Mouse (Mus musculus) liver, postnatal 0 days (tissue): ENCODE measurements around the gene Tle4. TPM values are rescaled to one million over a fixed set of nuclear protein-coding genes. Genes with fewer than 3 reads are reported as not detected.

Experiments
- ATAC-seq: fragments of 200-750 bp; cut with Nextera tagmentation; 2 replicates; pipeline ENCODE4 v1.8.0; 2017; ENCODE audit warnings: mild to moderate bottlenecking, moderate library complexity
- DNase-seq: peaks from one replicate; pipeline ENCODE4 v3.0.0-alpha.2; 2016
- H3K27ac ChIP-seq: fragments of 300-500 bp; sonication (generic); 2 replicates; pipeline ENCODE4 v1.5.1; 2014; ENCODE audit warnings: antibody characterized with exemption, moderate library complexity, mild to moderate bottlenecking, low read depth
- H3K27me3 ChIP-seq: fragments of 300-500 bp; sonication (generic); 2 replicates; pipeline ENCODE4 v1.6.1; 2014; ENCODE audit warnings: low read length, control low read depth, mixed read lengths; ENCODE audit not compliant: insufficient read depth
- H3K36me3 ChIP-seq: fragments of 300-500 bp; sonication (generic); replicated peaks from 2 replicates; pipeline ENCODE4 v1.6.1; 2014; ENCODE audit warnings: mild to moderate bottlenecking, control low read depth, low read length, moderate library complexity, mixed read lengths; ENCODE audit not compliant: insufficient read depth
- H3K4me1 ChIP-seq: fragments of 300-500 bp; sonication (generic); 2 replicates; pipeline ENCODE4 v1.6.1; 2014; ENCODE audit warnings: antibody characterized with exemption, mild to moderate bottlenecking, control low read depth; ENCODE audit not compliant: insufficient read depth
- H3K4me2 ChIP-seq: fragments of 300-500 bp; sonication (generic); 2 replicates; pipeline ENCODE4 v1.6.1; 2014; ENCODE audit warnings: low read depth, mild to moderate bottlenecking, low read length, moderate library complexity, mixed read lengths
- H3K4me3 ChIP-seq: fragments of 300-500 bp; sonication (generic); 2 replicates; pipeline ENCODE4 v1.5.1; 2014; ENCODE audit warnings: low read depth, low read length
- H3K9ac ChIP-seq: fragments of 300-500 bp; sonication (generic); replicated peaks from 2 replicates; pipeline ENCODE4 v1.6.1; 2014; ENCODE audit warnings: mild to moderate bottlenecking, moderate library complexity
- H3K9me3 ChIP-seq: fragments of 300-500 bp; sonication (generic); 2 replicates; pipeline ENCODE4 v1.6.1; 2016; ENCODE audit warnings: mild to moderate bottlenecking, control low read depth, low read length, mixed read lengths
- CTCF ChIP-seq: sonication (generic); IDR thresholded peaks from 2 replicates; pipeline ENCODE4 v1.5.1; 2016; ENCODE audit warnings: antibody characterized with exemption, low read depth
- EP300 ChIP-seq: IDR thresholded peaks from 2 replicates; pipeline ENCODE4 v1.6.1; 2016; ENCODE audit warnings: antibody characterized with exemption, low read depth, mild to moderate bottlenecking
- WGBS: fragments of 180-500 bp; shearing (Covaris S2); extraction: QIAGEN DNeasy Blood & Tissue Kit; methylation state at CpG from one replicate; pipeline ENCODE4 v1.1.7; 2014; ENCODE audit not compliant: insufficient replicate concordance; 5-methylcytosine and 5-hydroxymethylcytosine counted together
- polyA plus RNA-seq: library from polyadenylated mRNA; unstranded; fragments of >200 nt; fragmentation: Nextera tagmentation; extraction: Ambion mirVana; gene quantifications from 2 replicates; pipeline ENCODE4 v1.2.1, GENCODE M21; 2015

Gene Tle4
- polyA plus RNA-seq, 1 experiment from 2014 or later = 3.1 TPM

- TF ChIP-seq CTCF (no peak), EP300 (no peak)
- Histone ChIP-seq H3K9ac (no peak overlapping the region), H3K4me2 (no peak overlapping the region), H3K27me3 (no peaks in the 10 kb centered on the region), H3K4me1 (no peaks in the 10 kb centered on the region), H3K4me3 (no peak overlapping the region), H3K27ac (no peak overlapping the region), H3K36me3 (no peaks in the 10 kb centered on the region; the same call in 1 of the 2 replicates), H3K9me3 (no peaks in the 10 kb centered on the region)
- no peak for DNase-seq
- no peak for ATAC-seq
- 84% methylated on average over 9 of the region's 9 CpGs for WGBS
These were observed 79.3 kb downstream of the Tle4 start for GRCm38 (mm10) chr19:14518438-14519044.

DNA sequence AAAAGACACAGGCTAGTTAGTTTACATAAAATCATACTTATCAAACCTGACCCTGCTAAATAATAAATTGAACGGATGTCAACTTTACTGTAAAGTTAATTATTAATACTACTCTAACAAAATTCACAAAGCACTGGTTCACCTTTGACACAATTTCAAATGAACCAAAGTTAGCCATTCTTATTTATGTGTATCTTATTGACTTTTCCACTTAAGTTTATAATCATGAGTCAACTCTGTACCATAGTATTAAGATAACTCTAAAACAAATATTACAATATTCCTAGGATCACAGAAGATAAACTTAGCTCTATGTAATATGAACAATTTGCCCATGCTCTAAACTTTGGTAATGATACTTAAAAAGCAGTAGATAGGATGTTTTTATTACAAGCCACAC is 81.4 kb downstream of the Tle4 start:
- no peaks in the 10 kb centered on the region for H3K9me3 ChIP-seq
- H3K27me3 ChIP-seq = no peaks in the 10 kb centered on the region
- TF ChIP-seq EP300 = no peak
- TF ChIP-seq CTCF = no peak
- H3K9ac ChIP-seq = no peak overlapping the region
- H3K4me3 ChIP-seq = no peak overlapping the region
- H3K4me1 ChIP-seq = no peaks in the 10 kb centered on the region
- no peaks in the 10 kb centered on the region; the same call in 1 of the 2 replicates for H3K36me3 ChIP-seq
- WGBS = 63% methylated on average over 1 of the region's 1 CpGs
- ATAC-seq (no peak), DNase-seq (no peak)
- H3K4me2 ChIP-seq = no peak overlapping the region
- H3K27ac ChIP-seq = no peak overlapping the region

- Histone ChIP-seq H3K27me3 (no peaks in the 10 kb centered on the region), H3K4me1 (0 out of 2 replicates have a peak, but pooled peaks cover 3% of the 10 kb centered on the region), H3K9me3 (no peaks in the 10 kb centered on the region), H3K36me3 (no peaks in the 10 kb centered on the region; the same call in 1 of the 2 replicates), H3K4me3 (no peak overlapping the region), H3K27ac (no peak overlapping the region), H3K9ac (no peak overlapping the region), H3K4me2 (no peak overlapping the region)
- TF ChIP-seq EP300 = no peak
- TF ChIP-seq CTCF = no peak
- 81% methylated on average over 4 of the region's 4 CpGs for WGBS
- DNase-seq (no peak), ATAC-seq (no peak)
These were observed 89.0 kb downstream of the Tle4 start for GRCm38 (mm10) chr19:14508819-14509218.

GRCm38 (mm10) chr19:14507911-14508310 is 89.9 kb downstream of the Tle4 start:
- Histone ChIP-seq H3K27ac (no peak overlapping the region), H3K36me3 (no peaks in the 10 kb centered on the region; the same call in 1 of the 2 replicates), H3K4me3 (no peak overlapping the region), H3K9me3 (no peaks in the 10 kb centered on the region), H3K27me3 (no peaks in the 10 kb centered on the region), H3K4me1 (0 out of 2 replicates have a peak, but pooled peaks cover 3% of the 10 kb centered on the region), H3K9ac (no peak overlapping the region), H3K4me2 (no peak overlapping the region)
- DNase-seq (no peak), ATAC-seq (no peak)
- TF ChIP-seq CTCF = no peak
- TF ChIP-seq EP300 = no peak
- 69% methylated on average over 2 of the region's 2 CpGs for WGBS

- no peak overlapping the region for H3K9ac ChIP-seq
- 0 out of 2 replicates have a peak, but pooled peaks cover 3% of the 10 kb centered on the region for H3K4me1 ChIP-seq
- no peaks in the 10 kb centered on the region for H3K27me3 ChIP-seq
- H3K4me3 ChIP-seq = no peak overlapping the region
- no peak overlapping the region for H3K27ac ChIP-seq
- ATAC-seq = no peak
- H3K36me3 ChIP-seq = no peaks in the 10 kb centered on the region; the same call in 1 of the 2 replicates
- WGBS = 79% methylated on average over 3 of the region's 3 CpGs
- H3K4me2 ChIP-seq = no peak overlapping the region
- DNase-seq = no peak
- no peaks in the 10 kb centered on the region for H3K9me3 ChIP-seq
- no peak for TF ChIP-seq CTCF
- no peak for TF ChIP-seq EP300
These were observed 90.8 kb downstream of the Tle4 start for GRCm38 (mm10) chr19:14506875-14507670.

- Histone ChIP-seq H3K36me3 (no peaks in the 10 kb centered on the region; the same call in 1 of the 2 replicates), H3K4me1 (0 out of 2 replicates have a peak, but pooled peaks cover 3% of the 10 kb centered on the region), H3K27me3 (no peaks in the 10 kb centered on the region), H3K4me2 (no peak overlapping the region), H3K9ac (no peak overlapping the region), H3K4me3 (no peak overlapping the region), H3K9me3 (no peaks in the 10 kb centered on the region), H3K27ac (no peak overlapping the region)
- TF ChIP-seq EP300 (no peak), CTCF (no peak)
- WGBS = 92% methylated on average over 2 of the region's 2 CpGs
- ATAC-seq (no peak), DNase-seq (no peak)
These were observed 91.8 kb downstream of the Tle4 start for GRCm38 (mm10) chr19:14505885-14506548.
